Mouse (Mus musculus): ENCODE results near the gene Pyy. TPM values are rescaled to one million over a fixed set of nuclear protein-coding genes. Genes with fewer than 3 reads are reported as not detected.

Gene Pyy
- polyA plus RNA-seq, 1 experiment, result not detected

DNA sequence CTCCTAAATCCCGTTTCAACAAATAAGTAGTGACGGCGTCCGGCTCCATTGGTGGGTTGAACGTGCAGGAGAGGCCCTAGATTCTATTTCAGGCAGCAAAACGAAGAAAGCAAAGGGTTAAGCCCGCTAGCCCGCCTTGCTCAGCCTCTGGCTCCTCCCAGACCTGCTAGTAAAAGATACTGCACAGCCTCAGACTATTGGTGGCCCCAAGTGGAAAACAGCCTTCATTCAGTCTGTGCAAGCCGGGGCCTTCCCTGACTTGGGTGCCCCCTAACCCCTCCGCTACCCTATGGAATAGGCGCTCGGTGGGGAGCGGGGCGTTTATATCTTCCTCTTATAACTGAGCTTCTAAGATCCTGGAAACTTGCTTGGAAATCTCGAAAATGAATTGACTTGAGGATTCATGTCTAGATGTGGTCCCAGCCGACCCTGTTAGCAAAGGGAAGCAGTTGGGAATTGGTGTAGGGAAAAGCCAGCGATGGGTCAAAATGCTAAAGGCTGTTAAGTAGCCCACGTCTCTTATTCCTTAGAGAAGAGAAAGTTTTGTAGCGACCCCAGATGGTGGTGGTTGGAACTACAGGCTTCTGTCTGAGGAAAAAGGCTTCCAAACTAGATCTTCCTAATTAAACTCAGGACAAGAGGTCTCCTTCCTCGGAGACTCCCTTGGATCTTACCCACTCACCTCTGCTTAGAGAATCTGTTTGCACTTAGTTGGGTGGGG lies 18.4 kb downstream of the Pyy start:
- TF ChIP-seq USF1 (IDR thresholded peaks at IDR 0.05; ENCODE audit: low read depth) (no peak), MAX (IDR thresholded peaks at IDR 0.05; ENCODE audit: low read depth) (no peak), MYOG (IDR thresholded peaks at IDR 0.05; ENCODE audit: control insufficient read depth in 1 of 3, insufficient read depth in 1 of 3, insufficient read length in 2 of 3, low read depth in 2 of 3) (no peak), TCF12 (IDR thresholded peaks at IDR 0.05; ENCODE audit: insufficient read depth, poor library complexity, severe bottlenecking) (no peak), CEBPB (IDR thresholded peaks at IDR 0.05; ENCODE audit: insufficient read depth, poor library complexity, severe bottlenecking) (no peak)
- no peaks in the 10 kb centered on the region for H3K36me3 ChIP-seq (ENCODE audit: control insufficient read depth, insufficient read depth)

DNA sequence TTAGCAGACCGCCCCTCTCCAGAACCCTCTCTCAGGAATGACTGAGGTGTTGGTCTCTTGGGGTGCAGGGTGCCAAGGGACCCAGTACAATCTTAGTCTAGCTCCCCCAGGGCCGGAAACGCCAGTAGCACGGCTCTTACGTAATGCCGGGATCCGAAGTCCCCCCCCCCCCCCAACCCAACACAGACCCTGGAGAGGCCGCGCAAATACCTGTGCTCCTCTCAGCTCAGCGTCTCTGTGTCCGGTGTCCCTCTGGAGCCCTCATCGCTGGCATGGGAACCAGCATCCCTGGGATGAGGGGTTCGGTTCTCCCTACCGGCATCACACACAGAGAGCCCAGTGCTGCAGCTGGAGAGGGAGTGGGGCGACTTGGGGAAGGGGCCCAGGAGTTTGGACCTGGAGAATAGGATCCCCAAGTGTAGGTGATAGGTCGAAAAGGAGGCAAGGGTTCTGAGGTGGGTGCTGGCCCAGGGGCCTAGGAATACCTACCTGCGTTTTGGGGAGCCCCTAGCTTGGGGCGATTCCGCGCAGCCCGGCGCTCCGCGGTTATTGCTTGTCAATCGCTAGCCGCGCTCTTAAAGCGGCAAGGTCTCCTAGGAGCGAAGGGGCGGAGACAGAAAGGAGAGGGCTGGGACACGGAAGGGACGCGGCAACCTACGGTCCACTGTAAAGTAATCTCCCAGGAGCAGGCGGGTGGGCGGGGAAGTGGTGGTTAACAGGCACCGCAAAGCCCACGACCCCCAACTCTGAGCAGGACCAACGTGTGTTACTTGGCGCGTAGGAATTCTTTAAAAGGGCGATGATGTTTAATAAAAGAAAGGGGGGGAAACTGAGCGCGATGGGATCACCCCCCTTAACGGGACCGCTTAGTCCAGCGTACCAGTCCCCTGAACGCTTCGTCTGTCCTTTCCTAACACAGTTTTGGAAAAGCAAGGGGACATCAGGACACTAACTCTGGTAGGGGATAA lies 19.4 kb downstream of the Pyy start, which contains the start of gene Mpp2:
Gene Mpp2, minus strand, starts transcription at position 585 of the 968 bp plus-strand sequence.
- no peak for TF ChIP-seq MYOG (IDR thresholded peaks at IDR 0.05; ENCODE audit: control insufficient read depth in 1 of 3, insufficient read depth in 1 of 3, insufficient read length in 2 of 3, low read depth in 2 of 3)
- TF ChIP-seq POLR2AphosphoS2 (IDR thresholded peaks at IDR 0.05; ENCODE audit: insufficient read length, low read depth), result no peak
- no peak for TF ChIP-seq E2F4 (IDR thresholded peaks at IDR 0.05; ENCODE audit: insufficient read depth)
- peak within 1 kb of the TSS; percentile 23 for H3ac ChIP-seq (ENCODE audit: control insufficient read depth, insufficient read length)
- H3K4me3 ChIP-seq, result peak within 1 kb of the TSS; percentile 71
- peak within 1 kb of the TSS; percentile 100 for H3K4me2 ChIP-seq (ENCODE audit: low read depth)
- H3K36me3 ChIP-seq (ENCODE audit: control insufficient read depth, insufficient read depth), result no peaks in the 10 kb centered on the region
- no peaks in the 10 kb centered on the region for H3K79me2 ChIP-seq (ENCODE audit: control insufficient read depth, insufficient read depth)
- H3K27me3 ChIP-seq (ENCODE audit: control insufficient read depth, insufficient read depth, insufficient read length), result peaks cover 10% of the 10 kb centered on the region

More for the DNA sequence above, 18.4 kb downstream of the Pyy start:
- no peak overlapping the region for H3ac ChIP-seq (ENCODE audit: control insufficient read depth, insufficient read length)
- H3K79me2 ChIP-seq (ENCODE audit: control insufficient read depth, insufficient read depth), result no peaks in the 10 kb centered on the region
- H3K27me3 ChIP-seq (ENCODE audit: control insufficient read depth, insufficient read depth, insufficient read length), result peaks cover 20% of the 10 kb centered on the region
- peak overlapping the region; percentile 100 for H3K4me2 ChIP-seq (ENCODE audit: low read depth)
- H3K4me3 ChIP-seq, result peak overlapping the region; percentile 71

DNA sequence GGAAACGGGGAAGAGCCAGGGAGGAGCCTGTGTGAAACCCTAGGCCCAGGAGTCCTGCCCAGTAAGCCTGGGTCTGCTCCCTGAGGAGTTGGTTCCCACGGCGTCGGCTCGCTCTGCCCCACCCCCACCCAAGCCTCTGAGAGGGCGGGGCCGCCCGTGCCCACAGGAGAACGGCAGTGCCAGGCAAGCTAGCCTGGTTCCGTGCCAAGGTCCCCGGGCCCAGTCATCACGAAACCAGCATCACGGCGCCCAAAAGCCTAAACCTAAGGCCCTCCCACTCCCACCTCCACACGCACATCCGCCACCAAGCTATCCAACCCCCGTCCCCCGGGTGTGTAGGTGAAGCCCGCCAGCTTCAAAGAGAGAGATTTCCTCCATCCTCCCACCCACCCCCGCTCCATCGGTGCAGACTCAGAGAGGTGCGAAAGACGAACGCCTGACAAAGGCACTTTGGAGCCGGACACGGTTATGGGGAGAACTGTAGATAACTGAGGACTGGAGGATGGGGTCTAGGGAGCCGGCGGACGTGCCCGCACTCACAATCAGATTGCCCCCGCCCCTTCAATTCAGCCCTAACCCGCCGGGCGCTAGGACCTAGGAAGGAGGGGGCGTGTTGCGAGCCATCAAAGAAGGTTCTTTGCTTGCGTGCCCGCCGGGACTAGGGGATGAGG lies 20.4 kb downstream of the Pyy start:
- peak overlapping the region; percentile 100 for H3K4me2 ChIP-seq (ENCODE audit: low read depth)
- peak overlapping the region; percentile 71 for H3K4me3 ChIP-seq
- no peaks in the 10 kb centered on the region for H3K79me2 ChIP-seq (ENCODE audit: control insufficient read depth, insufficient read depth)
- H3K27me3 ChIP-seq (ENCODE audit: control insufficient read depth, insufficient read depth, insufficient read length), result peaks cover 2% of the 10 kb centered on the region
- TF ChIP-seq POLR2A (IDR thresholded peaks at IDR 0.05; ENCODE audit: insufficient read length, low read depth) (peak; percentile 36), MAX (IDR thresholded peaks at IDR 0.05; ENCODE audit: low read depth) (no peak)
- no peaks in the 10 kb centered on the region for H3K36me3 ChIP-seq (ENCODE audit: control insufficient read depth, insufficient read depth)
- H3ac ChIP-seq (ENCODE audit: control insufficient read depth, insufficient read length), result peak overlapping the region; percentile 23

DNA sequence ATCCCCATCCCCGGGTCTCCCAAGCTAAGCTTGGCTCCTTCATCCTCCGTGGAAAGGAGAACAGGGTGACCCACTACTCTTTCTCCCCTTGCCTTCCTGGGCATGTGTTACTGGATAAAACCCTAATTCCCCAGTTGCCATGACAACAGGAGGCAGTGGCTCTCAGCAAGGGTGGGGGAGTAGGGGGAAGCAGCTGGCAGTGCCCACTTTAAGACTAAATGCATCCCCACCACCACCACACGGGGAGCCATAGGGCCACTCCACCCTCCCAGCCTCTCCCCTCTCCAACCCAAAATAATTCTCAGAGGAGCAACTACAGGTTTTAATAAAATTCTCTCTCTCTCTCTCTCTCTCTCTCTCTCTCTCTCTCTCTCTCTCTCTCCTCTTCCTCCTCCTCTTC lies 21.3 kb downstream of the Pyy start:
- H3K79me2 ChIP-seq (ENCODE audit: control insufficient read depth, insufficient read depth), result no peaks in the 10 kb centered on the region
- H3K4me3 ChIP-seq, result peak overlapping the region; percentile 71
- peaks cover 6% of the 10 kb centered on the region for H3K27me3 ChIP-seq (ENCODE audit: control insufficient read depth, insufficient read depth, insufficient read length)
- H3K4me2 ChIP-seq (ENCODE audit: low read depth), result peak overlapping the region; percentile 100
- no peak overlapping the region for H3ac ChIP-seq (ENCODE audit: control insufficient read depth, insufficient read length)
- no peak for TF ChIP-seq E2F4 (IDR thresholded peaks at IDR 0.05; ENCODE audit: insufficient read depth)
- peak in 1 of 3 experiments; percentile 28 for TF ChIP-seq MYOD1 (IDR thresholded peaks at IDR 0.05; ENCODE audit: control insufficient read depth in 1 of 3, insufficient read length in 2 of 3, low read depth in 2 of 3)
- H3K36me3 ChIP-seq (ENCODE audit: control insufficient read depth, insufficient read depth), result no peaks in the 10 kb centered on the region

DNA sequence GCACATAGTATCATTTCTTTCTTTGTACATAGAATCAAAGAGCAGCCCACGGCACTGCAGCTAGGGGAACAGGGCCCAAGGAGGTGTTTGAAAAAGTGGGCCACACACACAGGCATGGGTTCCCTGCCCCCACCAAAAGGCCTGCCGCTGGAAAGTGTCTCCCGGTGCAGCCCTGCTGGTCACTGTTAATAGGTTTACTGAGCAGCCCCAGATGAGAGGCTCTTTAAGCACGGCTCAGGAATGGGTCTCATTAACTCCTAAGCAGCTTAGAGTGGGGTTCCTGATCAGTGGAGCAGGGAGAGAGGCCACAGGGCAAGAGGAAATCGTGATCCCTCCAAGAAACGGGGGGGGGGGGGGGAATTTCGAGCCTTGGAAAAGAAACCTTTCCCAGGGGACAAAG lies 23.5 kb downstream of the Pyy start:
- Histone ChIP-seq H3K4me2 (ENCODE audit: low read depth) (no peak overlapping the region), H3K36me3 (ENCODE audit: control insufficient read depth, insufficient read depth) (no peaks in the 10 kb centered on the region), H3K27me3 (ENCODE audit: control insufficient read depth, insufficient read depth, insufficient read length) (peaks cover 6% of the 10 kb centered on the region), H3K4me3 (no peak overlapping the region), H3ac (ENCODE audit: control insufficient read depth, insufficient read length) (no peak overlapping the region), H3K79me2 (ENCODE audit: control insufficient read depth, insufficient read depth) (no peaks in the 10 kb centered on the region)
- TF ChIP-seq TCF3 (IDR thresholded peaks at IDR 0.05; ENCODE audit: insufficient read length, low read depth), result no peak
- no peak for TF ChIP-seq POLR2A (IDR thresholded peaks at IDR 0.05; ENCODE audit: insufficient read length, low read depth)
- TF ChIP-seq E2F4 (IDR thresholded peaks at IDR 0.05; ENCODE audit: insufficient read depth), result no peak
- no peak for TF ChIP-seq USF1 (IDR thresholded peaks at IDR 0.05; ENCODE audit: low read depth)
- no peak for TF ChIP-seq MYOG (IDR thresholded peaks at IDR 0.05; ENCODE audit: control insufficient read depth in 1 of 3, insufficient read depth in 1 of 3, insufficient read length in 2 of 3, low read depth in 2 of 3)
- TF ChIP-seq TCF12 (IDR thresholded peaks at IDR 0.05; ENCODE audit: insufficient read depth, poor library complexity, severe bottlenecking), result no peak
- TF ChIP-seq REST (IDR thresholded peaks at IDR 0.05; ENCODE audit: insufficient read depth, insufficient read length), result no peak
- no peak for TF ChIP-seq CEBPB (IDR thresholded peaks at IDR 0.05; ENCODE audit: insufficient read depth, poor library complexity, severe bottlenecking)
- no peak for TF ChIP-seq SRF (IDR thresholded peaks at IDR 0.05; ENCODE audit: control insufficient read depth, insufficient read length, low read depth)
- TF ChIP-seq POLR2AphosphoS2 (IDR thresholded peaks at IDR 0.05; ENCODE audit: insufficient read length, low read depth), result no peak
- TF ChIP-seq MAX (IDR thresholded peaks at IDR 0.05; ENCODE audit: low read depth), result no peak
- TF ChIP-seq MYOD1 (IDR thresholded peaks at IDR 0.05; ENCODE audit: control insufficient read depth in 1 of 3, insufficient read length in 2 of 3, low read depth in 2 of 3), result no peak
